Mouse (Mus musculus) liver, adult (tissue): ENCODE data around the gene Wdr62.

Experiments used
- GATA4 ChIP-seq: IDR thresholded peaks from 2 replicates; pipeline ENCODE4 v1.6.1; 2014; ENCODE audit warnings: mild to moderate bottlenecking, low read length; ENCODE audit not compliant: insufficient replicate concordance

Gene Wdr62

GRCm38 (mm10) chr7:30205383-30205782 lies 74.8 kb downstream of the Wdr62 start:
- no peak for TF ChIP-seq GATA4

GRCm38 (mm10) chr7:30204380-30204779 lies 75.8 kb downstream of the Wdr62 start:
- TF ChIP-seq GATA4, result no peak

- no peak for TF ChIP-seq GATA4
Observed at GRCm38 (mm10) chr7:30202895-30203690, 77.1 kb downstream of the Wdr62 start.

GRCm38 (mm10) chr7:30200200-30200599 lies 80.0 kb downstream of the Wdr62 start:
- TF ChIP-seq GATA4, result no peak

GRCm38 (mm10) chr7:30199498-30200139 lies 80.6 kb downstream of the Wdr62 start:
- TF ChIP-seq GATA4, result no peak

GRCm38 (mm10) chr7:30198481-30198971 lies 81.7 kb downstream of the Wdr62 start, which contains the start of gene Capns1:
TSS of gene Capns1 (minus strand) at chr7:30198811.
- TF ChIP-seq GATA4, result no peak

- TF ChIP-seq GATA4, result no peak
Observed at GRCm38 (mm10) chr7:30197592-30198129, 82.6 kb downstream of the Wdr62 start.

GRCm38 (mm10) chr7:30196171-30196570 lies 84.0 kb downstream of the Wdr62 start:
- TF ChIP-seq GATA4, result no peak

- no peak for TF ChIP-seq GATA4
Observed at GRCm38 (mm10) chr7:30195461-30195860, 84.8 kb downstream of the Wdr62 start.

- no peak for TF ChIP-seq GATA4
Observed at GRCm38 (mm10) chr7:30194884-30195283, 85.3 kb downstream of the Wdr62 start.

GRCm38 (mm10) chr7:30194101-30194831 lies 86.0 kb downstream of the Wdr62 start:
- TF ChIP-seq GATA4, result no peak

GRCm38 (mm10) chr7:30193581-30194100 lies 86.6 kb downstream of the Wdr62 start:
- TF ChIP-seq GATA4, result no peak

GRCm38 (mm10) chr7:30193013-30193412 lies 87.2 kb downstream of the Wdr62 start:
- no peak for TF ChIP-seq GATA4

- TF ChIP-seq GATA4, result no peak
Observed at GRCm38 (mm10) chr7:30192088-30192487, 88.1 kb downstream of the Wdr62 start.
